In the genomic region with DNA sequence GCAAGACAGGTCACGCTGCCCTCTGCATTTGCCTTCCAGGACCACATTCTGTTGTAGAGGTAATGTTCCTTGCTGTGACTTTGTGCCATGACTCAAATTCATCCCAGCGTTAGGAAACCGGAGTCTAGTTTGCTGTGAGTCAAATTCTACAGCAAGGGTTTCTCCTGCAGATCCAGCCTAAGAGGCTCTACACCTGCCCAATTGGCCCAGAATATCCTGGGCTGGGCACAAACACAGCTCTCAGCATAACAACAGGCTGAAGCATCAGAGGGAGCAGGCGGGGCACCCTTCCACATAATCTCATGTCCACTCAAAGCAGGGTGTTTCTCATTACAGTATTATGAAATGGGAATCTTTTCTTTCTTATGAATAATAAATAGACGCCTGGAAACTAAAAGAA, we compare ENCODE assay signal across 21 mouse cellular contexts.
DNase-seq lines count a peak whose midpoint lies in the region; ATAC-seq and TF ChIP-seq lines count a peak whose summit lies in the region.
"Had no signal": no experiment of that assay in that cellular context is flagged by ENCODE, and none has a peak within 500 bp of the region (broad histone marks: within the 10 kb centered on the region; RNA-seq: fewer than 3 reads in every experiment).

No protein-coding gene starts in this region.

- H3K4me3 ChIP-seq in layer of hippocampus, adult 2 months: no peak overlapping the region
- peak overlapping the region; percentile 53; the same call in 1 of the 2 replicates for H3K4me3 ChIP-seq in E14TG2a.4 (replicated peaks; ENCODE audit: low read length)
- H3K4me3 ChIP-seq: embryonic facial prominence, embryonic 12.5 days; kidney, embryonic 15.5 days; limb, embryonic 10.5 days; liver, embryonic 15.5 days; neural tube, embryonic 12.5 days had no signal

- H3K27ac ChIP-seq in layer of hippocampus, adult 2 months: peak overlapping the region; percentile 59; the same call in 1 of the 2 replicates
- H3K27ac ChIP-seq: embryonic facial prominence, embryonic 12.5 days; kidney, embryonic 15.5 days; limb, embryonic 10.5 days; liver, embryonic 15.5 days; neural tube, embryonic 12.5 days had no signal

- H3K27me3 ChIP-seq in E14TG2a.4 (ENCODE audit: insufficient read depth, low read length): 0 out of 2 replicates have a peak, but pooled peaks cover 2% of the 10 kb centered on the region
- H3K27me3 ChIP-seq: CH12.LX; embryonic facial prominence, embryonic 12.5 days; liver, embryonic 15.5 days; neural tube, embryonic 12.5 days had no signal

- H3K4me1 ChIP-seq in E14TG2a.4 (replicated peaks; ENCODE audit: low read depth, low read length): peaks cover 34% of the 10 kb centered on the region
- H3K4me1 ChIP-seq: liver, embryonic 15.5 days had no signal

- DNase-seq in heart, postnatal 10 days: peak; percentile 15 to 26
- no peak for DNase-seq in heart, postnatal 25 days (ENCODE audit: low spot score)
- no peak for DNase-seq in layer of hippocampus, adult 2 months (ENCODE audit: low spot score in 2 of 2)
- no peak for DNase-seq in layer of hippocampus, adult 11-12 months (ENCODE audit: low spot score)
- DNase-seq in R1 (ENCODE audit: low read depth, low spot score): peak; percentile 35
- DNase-seq: adrenal gland, postnatal 25 days; B cell, adult 2 months; forebrain, postnatal 0 days; kidney, postnatal 36 days; liver; lung, postnatal 4 days; right cerebral cortex, postnatal 14 days had no signal

- no peak for TF ChIP-seq CTCF in layer of hippocampus, adult 2 months (conservative IDR thresholded peaks at IDR 0.05)
- TF ChIP-seq CTCF in E14TG2a.4 (conservative IDR thresholded peaks at IDR 0.05; ENCODE audit: low read length): no peak

- H3K9me3 ChIP-seq in E14TG2a.4 (ENCODE audit: low read length): no peaks in the 10 kb centered on the region
- H3K9me3 ChIP-seq: embryonic facial prominence, embryonic 12.5 days; kidney, embryonic 15.5 days; limb, embryonic 10.5 days; liver, embryonic 15.5 days; neural tube, embryonic 12.5 days had no signal

- intact Hi-C loops in heart, postnatal 10 days (cut with DNase I): no loop called here
- intact Hi-C loops in heart, postnatal 25 days (cut with DNase I): no loop called here

- no peak for ATAC-seq in granulocyte monocyte progenitor cell, adult 5-6 weeks (replicated peaks; ENCODE audit: poor library complexity, severe bottlenecking)
- ATAC-seq: forebrain, postnatal 0 days; intestine, postnatal 0 days had no signal

- no peaks in the 10 kb centered on the region for H3K36me3 ChIP-seq in E14TG2a.4 (ENCODE audit: insufficient read depth, low read length)
- H3K36me3 ChIP-seq: embryonic facial prominence, embryonic 12.5 days; kidney, embryonic 15.5 days; limb, embryonic 10.5 days; liver, embryonic 15.5 days; neural tube, embryonic 12.5 days had no signal

Comparison
In these comparisons a context has a peak if more than half of its experiments do, and no peak if none do; other contexts are left out.
1. DNase-seq: peak in heart, postnatal 10 days (2 of 2) and R1 (single experiment); none in heart, postnatal 25 days (single experiment), layer of hippocampus, adult 2 months (0 of 2) and layer of hippocampus, adult 11-12 months (single experiment).